Mouse (Mus musculus): ENCODE measurements at regions not wholly inside any gene's neighbourhood (a gene's known extent, or its start where the extent isn't known, plus 50 kb on each side); places are given as distances from the start of the nearest gene placed in this dataset.
"Not testable (repeated sequence)": the region's sequence is repeated elsewhere in the genome, so short reads cannot be mapped to it uniquely, and the experiment has no call there.

DNA sequence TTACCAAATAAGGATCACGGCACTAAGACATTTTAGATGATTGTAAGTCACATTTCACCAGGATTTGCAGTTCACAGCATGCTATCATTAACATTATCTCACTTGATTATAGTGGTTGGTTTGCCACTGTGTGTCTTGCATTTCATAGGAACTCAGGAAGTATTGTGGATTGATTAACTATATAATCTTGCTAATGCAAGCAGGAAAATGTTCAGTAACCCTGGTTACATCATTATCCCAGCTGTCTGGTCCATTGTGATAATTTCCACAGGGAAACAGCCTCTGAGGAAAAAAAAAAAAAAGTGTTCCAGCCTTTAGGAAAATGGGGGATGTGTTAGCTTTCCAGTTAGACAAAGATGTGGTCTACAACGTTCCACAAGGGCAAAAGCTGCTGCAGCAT, 170.2 kb upstream of the Edil3 start:
- DNase-seq (ENCODE audit: low read depth in 3 of 3, low spot score in 3 of 3): no peak
- no peak for ATAC-seq (ENCODE audit: insufficient read depth)
- 29% methylated on average over 2 of the region's 2 CpGs for WGBS (ENCODE audit: insufficient replicate concordance)
- no peak overlapping the region for H3K4me2 ChIP-seq (ENCODE audit: low read depth)
- no peaks in the 10 kb centered on the region for H3K9me3 ChIP-seq (ENCODE audit: control insufficient read depth, low read length)
- TF ChIP-seq CTCF (IDR thresholded peaks at IDR 0.05; ENCODE audit: low read depth): no peak
- no peak for TF ChIP-seq EP300 (IDR thresholded peaks at IDR 0.05; ENCODE audit: low read depth)
- no peaks in the 10 kb centered on the region for H3K36me3 ChIP-seq (replicated peaks; ENCODE audit: control insufficient read depth, insufficient read depth, low read depth)
- H3K4me1 ChIP-seq (replicated peaks; ENCODE audit: control insufficient read depth in 2 of 2, insufficient read depth in 2 of 2, low read length in 1 of 2): no peaks in the 10 kb centered on the region
- H3K9ac ChIP-seq (replicated peaks): no peak overlapping the region
- H3K4me3 ChIP-seq (ENCODE audit: insufficient read depth in 1 of 2, low read depth in 2 of 2, low read length in 2 of 2): no peak overlapping the region
- H3K27ac ChIP-seq: no peak overlapping the region
- no peaks in the 10 kb centered on the region for H3K27me3 ChIP-seq (ENCODE audit: control insufficient read depth, insufficient read depth, low read length)

- H3K27me3 ChIP-seq (ENCODE audit: control insufficient read depth, insufficient read depth, low read length): no peaks in the 10 kb centered on the region
- H3K4me1 ChIP-seq (replicated peaks; ENCODE audit: control insufficient read depth in 2 of 2, insufficient read depth in 2 of 2, low read length in 1 of 2): no peaks in the 10 kb centered on the region
- 58% methylated on average over 3 of the region's 3 CpGs for WGBS (ENCODE audit: insufficient replicate concordance)
- no peak overlapping the region for H3K27ac ChIP-seq
- no peak for TF ChIP-seq EP300 (IDR thresholded peaks at IDR 0.05; ENCODE audit: low read depth)
- TF ChIP-seq CTCF (IDR thresholded peaks at IDR 0.05; ENCODE audit: low read depth): no peak
- no peak overlapping the region for H3K4me2 ChIP-seq (ENCODE audit: low read depth)
- no peaks in the 10 kb centered on the region for H3K36me3 ChIP-seq (replicated peaks; ENCODE audit: control insufficient read depth, insufficient read depth, low read depth)
- H3K9ac ChIP-seq (replicated peaks): no peak overlapping the region
- no peak overlapping the region for H3K4me3 ChIP-seq (ENCODE audit: insufficient read depth in 1 of 2, low read depth in 2 of 2, low read length in 2 of 2)
- no peak for ATAC-seq (ENCODE audit: insufficient read depth)
- DNase-seq (ENCODE audit: low read depth in 3 of 3, low spot score in 3 of 3): no peak
- no peaks in the 10 kb centered on the region for H3K9me3 ChIP-seq (ENCODE audit: control insufficient read depth, low read length)
These were observed 166.2 kb upstream of the Edil3 start for GRCm38 (mm10) chr13:88655030-88655429.

GRCm38 (mm10) chr13:88675835-88676234, 145.4 kb upstream of the Edil3 start:
- no peak for TF ChIP-seq CTCF (IDR thresholded peaks at IDR 0.05; ENCODE audit: low read depth)
- TF ChIP-seq EP300 (IDR thresholded peaks at IDR 0.05; ENCODE audit: low read depth): no peak
- H3K27ac ChIP-seq: no peak overlapping the region
- WGBS (ENCODE audit: insufficient replicate concordance): 68% methylated on average over 5 of the region's 5 CpGs

DNA sequence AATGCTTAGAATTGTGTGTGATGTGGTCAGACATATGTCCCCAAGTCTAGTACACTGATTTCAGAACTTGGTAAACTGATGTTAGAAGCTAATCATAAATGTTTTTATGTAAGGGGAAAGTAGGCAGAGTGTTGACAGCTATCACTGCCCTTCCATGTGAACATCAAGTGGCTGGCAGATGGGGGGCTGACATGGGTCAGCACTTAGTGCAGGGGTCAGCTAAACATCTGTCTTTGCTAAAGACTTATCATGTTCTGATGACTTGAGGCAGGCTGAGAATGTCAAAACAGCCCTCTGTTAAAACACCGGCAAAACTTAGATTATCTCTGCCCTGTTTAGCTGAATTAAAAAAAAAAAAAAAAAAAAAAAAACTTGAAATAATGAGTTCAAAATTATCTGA, 116.7 kb upstream of the Edil3 start:
- H3K4me2 ChIP-seq (ENCODE audit: low read depth): no peak overlapping the region
- no peaks in the 10 kb centered on the region for H3K9me3 ChIP-seq (ENCODE audit: control insufficient read depth, low read length)
- no peaks in the 10 kb centered on the region for H3K4me1 ChIP-seq (replicated peaks; ENCODE audit: control insufficient read depth in 2 of 2, insufficient read depth in 2 of 2, low read length in 1 of 2)
- 83% methylated on average over 1 of the region's 1 CpGs for WGBS (ENCODE audit: insufficient replicate concordance)
- ATAC-seq (ENCODE audit: insufficient read depth) (no peak), DNase-seq (ENCODE audit: low read depth in 3 of 3, low spot score in 3 of 3) (no peak)
- no peak for TF ChIP-seq EP300 (IDR thresholded peaks at IDR 0.05; ENCODE audit: low read depth)
- no peak for TF ChIP-seq CTCF (IDR thresholded peaks at IDR 0.05; ENCODE audit: low read depth)
- H3K36me3 ChIP-seq (replicated peaks; ENCODE audit: control insufficient read depth, insufficient read depth, low read depth): no peaks in the 10 kb centered on the region
- H3K27ac ChIP-seq: no peak overlapping the region
- no peaks in the 10 kb centered on the region for H3K27me3 ChIP-seq (ENCODE audit: control insufficient read depth, insufficient read depth, low read length)
- no peak overlapping the region for H3K9ac ChIP-seq (replicated peaks)
- H3K4me3 ChIP-seq (ENCODE audit: insufficient read depth in 1 of 2, low read depth in 2 of 2, low read length in 2 of 2): no peak overlapping the region

More at GRCm38 (mm10) chr13:88675835-88676234, 145.4 kb upstream of the Edil3 start:
- DNase-seq (ENCODE audit: low read depth in 3 of 3, low spot score in 3 of 3): no peak
- Histone ChIP-seq H3K4me2 (ENCODE audit: low read depth) (no peak overlapping the region), H3K4me3 (ENCODE audit: insufficient read depth in 1 of 2, low read depth in 2 of 2, low read length in 2 of 2) (no peak overlapping the region), H3K4me1 (replicated peaks; ENCODE audit: control insufficient read depth in 2 of 2, insufficient read depth in 2 of 2, low read length in 1 of 2) (no peaks in the 10 kb centered on the region), H3K9ac (replicated peaks) (no peak overlapping the region), H3K9me3 (ENCODE audit: control insufficient read depth, low read length) (no peaks in the 10 kb centered on the region), H3K36me3 (replicated peaks; ENCODE audit: control insufficient read depth, insufficient read depth, low read depth) (no peaks in the 10 kb centered on the region), H3K27me3 (ENCODE audit: control insufficient read depth, insufficient read depth, low read length) (no peaks in the 10 kb centered on the region)
- no peak for ATAC-seq (ENCODE audit: insufficient read depth)

DNA sequence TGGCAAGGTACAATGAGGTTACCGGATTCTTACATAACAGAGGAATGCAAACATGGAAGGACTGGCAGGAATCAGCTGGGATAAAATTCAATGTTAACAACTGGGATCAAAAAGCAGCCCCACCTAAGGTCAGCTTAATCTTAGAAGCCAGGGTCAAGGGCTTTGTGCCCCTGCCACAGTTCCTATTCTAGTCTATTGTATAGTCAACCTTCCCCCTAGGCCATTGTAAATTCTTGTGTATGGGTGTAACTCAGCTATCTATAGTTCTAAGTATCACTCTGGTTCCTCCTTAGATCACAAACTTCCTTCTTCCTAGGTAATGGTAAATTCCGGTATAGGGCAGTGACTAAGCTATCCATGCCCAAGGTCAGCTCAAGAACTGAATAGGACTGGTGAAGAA, 91.6 kb upstream of the Edil3 start:
- not testable (repeated sequence) for DNase-seq (ENCODE audit: low read depth in 3 of 3, low spot score in 3 of 3); H3K4me1 ChIP-seq (replicated peaks; ENCODE audit: control insufficient read depth in 2 of 2, insufficient read depth in 2 of 2, low read length in 1 of 2); H3K4me3 ChIP-seq (ENCODE audit: insufficient read depth in 1 of 2, low read depth in 2 of 2, low read length in 2 of 2); ATAC-seq (ENCODE audit: insufficient read depth); H3K27me3 ChIP-seq (ENCODE audit: control insufficient read depth, insufficient read depth, low read length); H3K36me3 ChIP-seq (replicated peaks; ENCODE audit: control insufficient read depth, insufficient read depth, low read depth); H3K9me3 ChIP-seq (ENCODE audit: control insufficient read depth, low read length); H3K4me2 ChIP-seq (ENCODE audit: low read depth); H3K27ac ChIP-seq; H3K9ac ChIP-seq (replicated peaks)
- 71% methylated on average over 2 of the region's 2 CpGs for WGBS (ENCODE audit: insufficient replicate concordance)

GRCm38 (mm10) chr13:88749916-88750315, 71.4 kb upstream of the Edil3 start:
- no peak overlapping the region for H3K27ac ChIP-seq
- no peak overlapping the region for H3K9ac ChIP-seq (replicated peaks)
- ATAC-seq (ENCODE audit: insufficient read depth): no peak
- H3K4me2 ChIP-seq (ENCODE audit: low read depth): no peak overlapping the region
- H3K27me3 ChIP-seq (ENCODE audit: control insufficient read depth, insufficient read depth, low read length): no peaks in the 10 kb centered on the region
- 24% methylated on average over 1 of the region's 1 CpGs for WGBS (ENCODE audit: insufficient replicate concordance)
- no peaks in the 10 kb centered on the region for H3K4me1 ChIP-seq (replicated peaks; ENCODE audit: control insufficient read depth in 2 of 2, insufficient read depth in 2 of 2, low read length in 1 of 2)
- no peak overlapping the region for H3K4me3 ChIP-seq (ENCODE audit: insufficient read depth in 1 of 2, low read depth in 2 of 2, low read length in 2 of 2)
- no peak for TF ChIP-seq CTCF (IDR thresholded peaks at IDR 0.05; ENCODE audit: low read depth)
- no peak for TF ChIP-seq EP300 (IDR thresholded peaks at IDR 0.05; ENCODE audit: low read depth)
- no peaks in the 10 kb centered on the region for H3K9me3 ChIP-seq (ENCODE audit: control insufficient read depth, low read length)
- no peaks in the 10 kb centered on the region for H3K36me3 ChIP-seq (replicated peaks; ENCODE audit: control insufficient read depth, insufficient read depth, low read depth)
- DNase-seq (ENCODE audit: low read depth in 3 of 3, low spot score in 3 of 3): no peak

All from liver, embryonic 14.5 days (tissue).